Mouse (Mus musculus): ENCODE measurements around the gene Pitx2. TPM values are rescaled to one million over a fixed set of nuclear protein-coding genes. Genes with fewer than 3 reads are reported as not detected.

The Pitx2 gene
- polyA plus RNA-seq, 1 experiment, result not detected

DNA sequence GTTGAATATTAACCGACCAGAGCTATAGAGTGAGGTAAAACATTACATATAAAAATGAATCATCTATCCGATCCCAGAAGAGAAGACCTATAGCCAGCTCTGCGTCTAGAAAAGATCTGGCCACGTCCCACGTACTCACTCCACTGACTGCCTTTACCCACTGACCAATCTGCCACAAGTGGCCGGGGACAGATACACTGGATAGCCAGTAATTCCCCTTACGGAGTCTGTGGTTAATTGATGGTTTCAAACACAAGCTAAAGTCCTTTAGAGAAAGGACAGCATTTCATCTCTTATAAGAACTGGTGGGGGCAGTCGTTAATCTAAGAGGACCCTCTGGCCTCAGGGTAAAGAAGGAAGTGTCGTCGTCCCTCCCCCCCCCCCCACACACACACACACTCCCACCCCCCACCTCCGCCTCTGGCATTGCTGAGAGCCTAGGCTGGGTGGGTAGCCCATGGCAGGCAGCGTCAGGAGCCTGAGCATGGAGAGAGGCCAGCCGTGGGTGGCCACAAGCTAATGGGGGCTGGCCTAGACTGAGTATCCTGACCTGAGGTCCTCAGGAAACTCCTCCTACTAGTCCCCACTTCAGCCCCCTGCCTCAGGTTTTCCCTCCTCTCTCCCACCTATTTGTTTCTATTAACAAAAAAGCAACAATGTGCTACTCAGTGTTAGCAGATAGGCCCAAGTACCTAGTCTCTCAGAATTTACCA is 26.1 kb downstream of the Pitx2 start:
- no peaks in the 10 kb centered on the region for H3K4me1 ChIP-seq (ENCODE audit: control insufficient read depth)
- no peak overlapping the region for H3K4me3 ChIP-seq (replicated peaks)
- H3K27me3 ChIP-seq (ENCODE audit: control insufficient read depth), result peaks cover 75% of the 10 kb centered on the region
- no peaks in the 10 kb centered on the region for H3K36me3 ChIP-seq (ENCODE audit: control insufficient read depth)
- H3K9me3 ChIP-seq (ENCODE audit: control insufficient read depth, low read length), result no peaks in the 10 kb centered on the region; the same call in 1 of the 2 replicates
- TF ChIP-seq GATA1 (IDR thresholded peaks at IDR 0.05; ENCODE audit: low read length), result no peak
- TF ChIP-seq TAL1 (IDR thresholded peaks at IDR 0.05; ENCODE audit: low read length), result no peak

DNA sequence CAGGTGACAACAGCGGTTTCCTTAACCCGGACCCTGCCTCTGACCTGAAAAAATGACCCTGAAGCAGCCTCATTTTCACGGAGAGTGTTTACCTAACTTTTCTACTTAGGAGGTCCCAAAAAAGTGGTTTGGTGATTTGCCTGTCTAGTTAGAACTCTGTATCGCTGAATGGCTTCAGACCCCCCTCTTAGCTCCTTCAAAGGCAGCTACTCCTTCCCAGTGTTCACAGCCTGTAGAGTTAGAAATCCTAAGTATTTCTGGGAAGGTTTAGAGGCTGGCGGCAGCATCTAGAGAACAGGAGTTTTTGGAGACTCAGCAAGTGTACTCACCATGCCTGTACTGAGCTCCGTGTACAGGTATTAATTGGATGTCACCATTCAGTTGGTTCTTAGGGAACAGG is 27.0 kb downstream of the Pitx2 start:
- H3K36me3 ChIP-seq (ENCODE audit: control insufficient read depth), result no peaks in the 10 kb centered on the region
- no peaks in the 10 kb centered on the region; the same call in 1 of the 2 replicates for H3K9me3 ChIP-seq (ENCODE audit: control insufficient read depth, low read length)
- TF ChIP-seq TAL1 (IDR thresholded peaks at IDR 0.05; ENCODE audit: low read length) (no peak), GATA1 (IDR thresholded peaks at IDR 0.05; ENCODE audit: low read length) (no peak)
- H3K4me3 ChIP-seq (replicated peaks), result no peak overlapping the region
- H3K27me3 ChIP-seq (ENCODE audit: control insufficient read depth), result peaks cover 65% of the 10 kb centered on the region
- no peaks in the 10 kb centered on the region for H3K4me1 ChIP-seq (ENCODE audit: control insufficient read depth)

DNA sequence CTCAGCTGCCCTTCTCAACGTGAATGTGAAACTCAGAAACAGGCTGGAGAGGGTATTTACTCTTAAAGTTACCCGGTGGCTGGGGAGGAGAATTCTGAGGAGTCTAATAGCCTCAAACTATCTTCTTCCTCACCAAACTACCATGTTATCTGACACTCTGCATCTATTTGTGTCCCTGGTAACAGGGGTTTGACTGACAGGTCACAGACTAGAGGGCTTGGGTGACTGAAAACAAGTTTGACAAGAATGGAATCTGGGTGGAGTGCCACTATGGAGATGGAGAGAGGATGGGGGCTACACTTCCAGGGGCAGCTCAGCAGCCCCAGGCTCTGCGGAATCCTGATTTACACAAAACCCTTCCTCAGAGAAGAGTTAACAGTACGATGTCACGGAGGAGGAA is 27.7 kb downstream of the Pitx2 start:
- TF ChIP-seq TAL1 (IDR thresholded peaks at IDR 0.05; ENCODE audit: low read length), result no peak
- no peak for TF ChIP-seq GATA1 (IDR thresholded peaks at IDR 0.05; ENCODE audit: low read length)
- Histone ChIP-seq H3K36me3 (ENCODE audit: control insufficient read depth) (no peaks in the 10 kb centered on the region), H3K27me3 (ENCODE audit: control insufficient read depth) (peaks cover 59% of the 10 kb centered on the region), H3K9me3 (ENCODE audit: control insufficient read depth, low read length) (no peaks in the 10 kb centered on the region; the same call in 1 of the 2 replicates), H3K4me1 (ENCODE audit: control insufficient read depth) (no peaks in the 10 kb centered on the region), H3K4me3 (replicated peaks) (no peak overlapping the region)

DNA sequence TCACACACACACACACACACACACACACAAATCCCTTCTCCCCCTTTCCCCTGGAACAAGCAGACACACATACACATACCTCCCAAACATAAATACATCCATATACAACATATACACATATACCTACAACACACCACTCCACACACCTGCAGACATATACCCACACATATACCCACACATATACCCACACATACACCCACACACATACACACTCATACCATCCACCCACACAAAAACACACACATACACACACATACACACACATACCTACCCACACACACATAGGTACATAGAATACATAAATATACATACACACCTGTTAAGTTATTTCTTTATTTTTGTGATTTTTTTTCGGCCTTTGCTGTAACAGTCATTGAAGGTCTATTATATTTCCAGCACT is 38.3 kb downstream of the Pitx2 start:
- Histone ChIP-seq H3K4me3 (replicated peaks) (no peak overlapping the region), H3K27me3 (ENCODE audit: control insufficient read depth) (no peaks in the 10 kb centered on the region), H3K4me1 (ENCODE audit: control insufficient read depth) (no peaks in the 10 kb centered on the region), H3K9me3 (ENCODE audit: control insufficient read depth, low read length) (no peaks in the 10 kb centered on the region), H3K36me3 (ENCODE audit: control insufficient read depth) (no peaks in the 10 kb centered on the region)
- TF ChIP-seq TAL1 (IDR thresholded peaks at IDR 0.05; ENCODE audit: low read length), result no peak
- no peak for TF ChIP-seq GATA1 (IDR thresholded peaks at IDR 0.05; ENCODE audit: low read length)

DNA sequence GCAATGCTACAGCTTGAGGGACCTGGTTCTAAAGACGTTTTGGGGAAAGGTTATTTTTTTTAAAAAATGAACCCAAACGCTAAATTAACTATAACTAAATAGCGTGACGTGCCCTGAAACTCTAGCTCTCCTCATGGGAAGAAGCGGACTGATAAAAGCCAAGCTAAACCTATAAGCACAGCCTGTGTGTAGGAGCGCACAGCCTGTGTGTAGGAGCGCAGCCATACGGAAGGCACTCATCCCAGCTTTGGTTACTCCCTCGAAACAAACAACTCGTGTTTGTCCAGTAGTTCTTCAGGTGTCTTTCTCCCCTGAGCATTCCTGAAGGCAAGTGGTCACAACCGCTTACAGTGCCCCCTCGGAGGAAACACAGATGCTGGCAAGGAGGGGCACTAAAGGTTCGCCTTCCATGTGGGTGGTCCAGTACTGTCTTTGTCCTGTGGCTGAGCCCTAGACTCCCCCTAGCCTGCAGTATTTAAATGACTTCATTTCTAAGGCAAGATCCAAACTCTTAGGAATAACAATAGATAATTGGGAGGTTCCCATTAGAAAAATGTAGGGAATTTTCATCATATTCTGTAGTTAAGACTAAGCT is 39.1 kb downstream of the Pitx2 start:
- TF ChIP-seq TAL1 (IDR thresholded peaks at IDR 0.05; ENCODE audit: low read length) (no peak), GATA1 (IDR thresholded peaks at IDR 0.05; ENCODE audit: low read length) (no peak)
- H3K36me3 ChIP-seq (ENCODE audit: control insufficient read depth), result no peaks in the 10 kb centered on the region
- no peaks in the 10 kb centered on the region for H3K27me3 ChIP-seq (ENCODE audit: control insufficient read depth)
- no peak overlapping the region for H3K4me3 ChIP-seq (replicated peaks)
- H3K4me1 ChIP-seq (ENCODE audit: control insufficient read depth), result no peaks in the 10 kb centered on the region
- H3K9me3 ChIP-seq (ENCODE audit: control insufficient read depth, low read length), result no peaks in the 10 kb centered on the region

DNA sequence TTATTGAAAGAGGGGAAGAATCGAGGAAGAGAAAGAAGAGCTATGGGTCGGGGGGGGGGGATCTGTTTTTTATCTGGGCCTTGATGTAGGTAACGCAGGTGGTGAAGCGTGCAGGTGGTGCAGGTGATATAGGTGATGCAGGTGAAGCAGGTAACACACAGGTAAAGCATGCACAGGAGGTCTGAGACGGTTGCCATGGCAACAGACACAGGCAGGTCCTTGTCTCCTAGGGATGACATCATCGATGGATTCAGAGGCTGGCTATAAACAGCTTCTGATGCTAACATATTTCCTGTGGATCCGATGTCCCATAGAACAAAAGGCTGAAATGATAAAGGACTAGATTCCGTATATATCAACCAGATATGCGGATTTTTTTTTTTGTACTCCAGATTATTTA is 51.3 kb downstream of the Pitx2 start:
- H3K36me3 ChIP-seq (ENCODE audit: control insufficient read depth), result no peaks in the 10 kb centered on the region
- H3K27me3 ChIP-seq (ENCODE audit: control insufficient read depth), result no peaks in the 10 kb centered on the region
- no peaks in the 10 kb centered on the region for H3K4me1 ChIP-seq (ENCODE audit: control insufficient read depth)
- H3K4me3 ChIP-seq (replicated peaks), result no peak overlapping the region
- H3K9me3 ChIP-seq (ENCODE audit: control insufficient read depth, low read length), result no peaks in the 10 kb centered on the region; the same call in 1 of the 2 replicates
- TF ChIP-seq TAL1 (IDR thresholded peaks at IDR 0.05; ENCODE audit: low read length) (no peak), GATA1 (IDR thresholded peaks at IDR 0.05; ENCODE audit: low read length) (no peak)

DNA sequence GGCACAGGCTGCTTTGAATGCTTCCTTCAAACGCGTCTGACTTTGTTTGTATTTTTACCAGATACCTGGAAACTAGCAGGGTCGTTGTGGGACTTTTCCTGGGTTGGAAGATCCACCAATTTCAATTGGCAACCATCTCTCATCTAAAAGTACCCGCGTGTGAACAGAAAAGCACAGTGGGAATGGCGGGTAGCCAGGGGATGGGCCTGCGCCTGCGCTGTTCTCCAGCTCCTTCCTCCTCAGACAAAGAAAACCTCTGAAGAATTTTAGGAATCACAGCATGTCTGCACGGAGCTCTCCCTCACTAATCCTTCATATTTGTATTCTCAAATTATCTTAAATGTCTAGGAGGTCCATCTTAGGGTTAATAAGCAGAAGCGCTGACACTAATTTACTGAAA is 54.6 kb downstream of the Pitx2 start:
- TF ChIP-seq GATA1 (IDR thresholded peaks at IDR 0.05; ENCODE audit: low read length), result no peak
- no peak for TF ChIP-seq TAL1 (IDR thresholded peaks at IDR 0.05; ENCODE audit: low read length)
- no peak overlapping the region for H3K4me3 ChIP-seq (replicated peaks)
- H3K27me3 ChIP-seq (ENCODE audit: control insufficient read depth), result no peaks in the 10 kb centered on the region; the same call in 1 of the 2 replicates
- H3K9me3 ChIP-seq (ENCODE audit: control insufficient read depth, low read length), result no peaks in the 10 kb centered on the region; the same call in 1 of the 2 replicates
- no peaks in the 10 kb centered on the region for H3K4me1 ChIP-seq (ENCODE audit: control insufficient read depth)
- no peaks in the 10 kb centered on the region for H3K36me3 ChIP-seq (ENCODE audit: control insufficient read depth)

DNA sequence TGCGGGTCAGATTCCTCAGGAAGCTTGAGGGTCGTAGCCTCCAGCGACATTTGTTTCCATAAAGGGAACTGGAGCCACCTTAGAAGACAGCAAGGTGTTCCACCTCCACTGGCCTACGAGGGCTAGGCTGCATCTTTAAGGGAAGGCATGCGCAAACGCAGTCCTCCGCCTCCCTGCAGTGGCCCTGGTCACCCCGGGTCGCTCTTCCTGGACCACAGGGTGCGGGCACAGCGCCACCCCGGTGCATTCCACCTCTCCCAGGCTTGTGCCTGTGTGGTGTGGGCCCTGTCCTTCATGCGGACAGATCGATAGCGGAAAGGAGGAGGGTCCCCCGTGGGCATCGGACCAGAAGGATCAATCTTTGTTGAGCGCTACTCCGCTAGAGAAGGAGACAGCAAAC is 56.6 kb downstream of the Pitx2 start:
- Histone ChIP-seq H3K4me1 (ENCODE audit: control insufficient read depth) (no peaks in the 10 kb centered on the region), H3K4me3 (replicated peaks) (no peak overlapping the region), H3K36me3 (ENCODE audit: control insufficient read depth) (no peaks in the 10 kb centered on the region), H3K27me3 (ENCODE audit: control insufficient read depth) (no peaks in the 10 kb centered on the region; the same call in 1 of the 2 replicates), H3K9me3 (ENCODE audit: control insufficient read depth, low read length) (no peaks in the 10 kb centered on the region)
- no peak for TF ChIP-seq TAL1 (IDR thresholded peaks at IDR 0.05; ENCODE audit: low read length)
- TF ChIP-seq GATA1 (IDR thresholded peaks at IDR 0.05; ENCODE audit: low read length), result no peak

DNA sequence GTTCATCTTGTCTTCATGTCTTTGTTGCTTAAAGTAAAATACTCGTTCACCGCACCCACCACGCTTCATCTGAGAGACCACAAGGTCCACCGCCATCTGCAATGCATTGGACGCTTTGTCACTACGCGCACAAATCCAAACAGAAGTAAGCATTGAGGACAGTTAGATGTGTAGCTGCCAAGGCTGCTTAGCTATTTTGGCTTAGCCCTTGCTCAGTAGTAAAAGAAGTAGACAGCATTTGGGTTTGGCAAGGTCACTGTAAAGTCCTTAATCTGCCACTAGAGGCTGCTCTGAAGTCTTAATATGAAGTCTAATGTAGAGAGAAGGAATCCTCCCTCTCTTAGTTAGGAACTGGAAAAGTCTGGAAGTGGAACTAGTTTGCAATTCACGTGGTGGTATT is 57.1 kb downstream of the Pitx2 start:
- TF ChIP-seq GATA1 (IDR thresholded peaks at IDR 0.05; ENCODE audit: low read length), result no peak
- no peak for TF ChIP-seq TAL1 (IDR thresholded peaks at IDR 0.05; ENCODE audit: low read length)
- Histone ChIP-seq H3K27me3 (ENCODE audit: control insufficient read depth) (no peaks in the 10 kb centered on the region; the same call in 1 of the 2 replicates), H3K9me3 (ENCODE audit: control insufficient read depth, low read length) (no peaks in the 10 kb centered on the region), H3K36me3 (ENCODE audit: control insufficient read depth) (no peaks in the 10 kb centered on the region), H3K4me3 (replicated peaks) (no peak overlapping the region), H3K4me1 (ENCODE audit: control insufficient read depth) (no peaks in the 10 kb centered on the region)

Data from erythroblast, embryonic 14.5 days (primary cell).